Mouse (Mus musculus): ENCODE results near the gene Trmt44. TPM values are rescaled to one million over a fixed set of nuclear protein-coding genes. Genes with fewer than 3 reads are reported as not detected.

Gene Trmt44
- polyA plus RNA-seq, 1 experiment from 2014 or later = 7.8 TPM

GRCm38 (mm10) chr5:35583221-35583783 is 8.4 kb upstream of the Trmt44 start:
- ATAC-seq (ENCODE audit: low FRiP score) = peak; percentile 39; the same call in 1 of the 2 replicates
- H3K9me3 ChIP-seq (ENCODE audit: control insufficient read depth, low read length) = no peaks in the 10 kb centered on the region
- peak overlapping the region; percentile 40; the same call in 1 of the 2 replicates for H3K9ac ChIP-seq (ENCODE audit: low read depth, low read length)
- 6% methylated on average over 17 of the region's 17 CpGs for WGBS
- no peak for DNase-seq (ENCODE audit: low spot score)
- H3K4me1 ChIP-seq (replicated peaks; ENCODE audit: control insufficient read depth, insufficient read depth, low read length) = no peaks in the 10 kb centered on the region; the same call in 1 of the 2 replicates
- no peaks in the 10 kb centered on the region for H3K36me3 ChIP-seq (ENCODE audit: control insufficient read depth, insufficient read depth, low read length)
- no peak overlapping the region for H3K27ac ChIP-seq (ENCODE audit: low read depth, low read length)
- H3K4me2 ChIP-seq (replicated peaks; ENCODE audit: low read depth, low read length) = peak overlapping the region; percentile 40
- H3K4me3 ChIP-seq (ENCODE audit: low read depth, low read length) = peak overlapping the region; percentile 44
- no peaks in the 10 kb centered on the region for H3K27me3 ChIP-seq (ENCODE audit: control insufficient read depth, insufficient read depth, low read length)

- Histone ChIP-seq H3K4me2 (replicated peaks; ENCODE audit: low read depth, low read length) (peak within 1 kb of the TSS; percentile 40), H3K27ac (ENCODE audit: low read depth, low read length) (no peak within 1 kb of the TSS)
- 1% methylated on average over 35 of the region's 35 CpGs for WGBS
Measured at GRCm38 (mm10) chr5:35582445-35583220, 7.8 kb upstream of the Trmt44 start, which contains the start of gene Acox3. Gene Acox3 (plus strand): TSS chr5:35583040.

GRCm38 (mm10) chr5:35580156-35580922 is 5.5 kb upstream of the Trmt44 start:
- ATAC-seq (ENCODE audit: low FRiP score) = no peak
- H3K36me3 ChIP-seq (ENCODE audit: control insufficient read depth, insufficient read depth, low read length) = no peaks in the 10 kb centered on the region
- no peak overlapping the region for H3K9ac ChIP-seq (ENCODE audit: low read depth, low read length)
- H3K4me1 ChIP-seq (replicated peaks; ENCODE audit: control insufficient read depth, insufficient read depth, low read length) = no peaks in the 10 kb centered on the region; the same call in 1 of the 2 replicates
- no peak overlapping the region for H3K4me3 ChIP-seq (ENCODE audit: low read depth, low read length)
- H3K27me3 ChIP-seq (ENCODE audit: control insufficient read depth, insufficient read depth, low read length) = no peaks in the 10 kb centered on the region
- H3K9me3 ChIP-seq (ENCODE audit: control insufficient read depth, low read length) = no peaks in the 10 kb centered on the region
- H3K4me2 ChIP-seq (replicated peaks; ENCODE audit: low read depth, low read length) = no peak overlapping the region
- DNase-seq (ENCODE audit: low spot score) = no peak
- WGBS = 67% methylated on average over 3 of the region's 3 CpGs
- no peak overlapping the region for H3K27ac ChIP-seq (ENCODE audit: low read depth, low read length)

More at GRCm38 (mm10) chr5:35582445-35583220, 7.8 kb upstream of the Trmt44 start, which contains the start of gene Acox3:
- no peaks in the 10 kb centered on the region; the same call in 1 of the 2 replicates for H3K4me1 ChIP-seq (replicated peaks; ENCODE audit: control insufficient read depth, insufficient read depth, low read length)
- H3K27me3 ChIP-seq (ENCODE audit: control insufficient read depth, insufficient read depth, low read length) = no peaks in the 10 kb centered on the region
- no peaks in the 10 kb centered on the region for H3K9me3 ChIP-seq (ENCODE audit: control insufficient read depth, low read length)
- peak within 1 kb of the TSS; percentile 44 for H3K4me3 ChIP-seq (ENCODE audit: low read depth, low read length)
- peak within 1 kb of the TSS; percentile 40; the same call in 1 of the 2 replicates for H3K9ac ChIP-seq (ENCODE audit: low read depth, low read length)
- peak; percentile 97 for DNase-seq (ENCODE audit: low spot score)
- no peaks in the 10 kb centered on the region for H3K36me3 ChIP-seq (ENCODE audit: control insufficient read depth, insufficient read depth, low read length)
- peak; percentile 94 for ATAC-seq (ENCODE audit: low FRiP score)

GRCm38 (mm10) chr5:35579247-35579893 is 4.5 kb upstream of the Trmt44 start:
- Histone ChIP-seq H3K4me1 (replicated peaks; ENCODE audit: control insufficient read depth, insufficient read depth, low read length) (no peaks in the 10 kb centered on the region; the same call in 1 of the 2 replicates), H3K9ac (ENCODE audit: low read depth, low read length) (no peak overlapping the region), H3K4me2 (replicated peaks; ENCODE audit: low read depth, low read length) (no peak overlapping the region), H3K27ac (ENCODE audit: low read depth, low read length) (no peak overlapping the region), H3K9me3 (ENCODE audit: control insufficient read depth, low read length) (no peaks in the 10 kb centered on the region), H3K36me3 (ENCODE audit: control insufficient read depth, insufficient read depth, low read length) (no peaks in the 10 kb centered on the region), H3K27me3 (ENCODE audit: control insufficient read depth, insufficient read depth, low read length) (no peaks in the 10 kb centered on the region), H3K4me3 (ENCODE audit: low read depth, low read length) (no peak overlapping the region)
- ATAC-seq (ENCODE audit: low FRiP score) (no peak), DNase-seq (ENCODE audit: low spot score) (no peak)
- WGBS = 67% methylated on average over 5 of the region's 5 CpGs

- H3K9ac ChIP-seq (ENCODE audit: low read depth, low read length) = no peak overlapping the region
- ATAC-seq (ENCODE audit: low FRiP score) = no peak
- WGBS = 83% methylated on average over 2 of the region's 2 CpGs
Measured at GRCm38 (mm10) chr5:35578411-35578810, 3.5 kb upstream of the Trmt44 start.

GRCm38 (mm10) chr5:35576409-35577020 is 1.6 kb upstream of the Trmt44 start:
- H3K27me3 ChIP-seq (ENCODE audit: control insufficient read depth, insufficient read depth, low read length) = no peaks in the 10 kb centered on the region
- no peak overlapping the region for H3K4me3 ChIP-seq (ENCODE audit: low read depth, low read length)
- 91% methylated on average over 10 of the region's 10 CpGs for WGBS
- no peak for ATAC-seq (ENCODE audit: low FRiP score)
- H3K9me3 ChIP-seq (ENCODE audit: control insufficient read depth, low read length) = no peaks in the 10 kb centered on the region
- H3K36me3 ChIP-seq (ENCODE audit: control insufficient read depth, insufficient read depth, low read length) = no peaks in the 10 kb centered on the region
- no peak overlapping the region for H3K4me2 ChIP-seq (replicated peaks; ENCODE audit: low read depth, low read length)
- DNase-seq (ENCODE audit: low spot score) = no peak
- peaks cover 5% of the 10 kb centered on the region; the same call in 1 of the 2 replicates for H3K4me1 ChIP-seq (replicated peaks; ENCODE audit: control insufficient read depth, insufficient read depth, low read length)
- no peak overlapping the region for H3K9ac ChIP-seq (ENCODE audit: low read depth, low read length)
- H3K27ac ChIP-seq (ENCODE audit: low read depth, low read length) = no peak overlapping the region

More at GRCm38 (mm10) chr5:35578411-35578810, 3.5 kb upstream of the Trmt44 start:
- H3K4me3 ChIP-seq (ENCODE audit: low read depth, low read length) = no peak overlapping the region
- H3K4me2 ChIP-seq (replicated peaks; ENCODE audit: low read depth, low read length) = no peak overlapping the region
- H3K9me3 ChIP-seq (ENCODE audit: control insufficient read depth, low read length) = no peaks in the 10 kb centered on the region
- H3K36me3 ChIP-seq (ENCODE audit: control insufficient read depth, insufficient read depth, low read length) = no peaks in the 10 kb centered on the region
- no peak for DNase-seq (ENCODE audit: low spot score)
- H3K27ac ChIP-seq (ENCODE audit: low read depth, low read length) = no peak overlapping the region
- no peaks in the 10 kb centered on the region for H3K27me3 ChIP-seq (ENCODE audit: control insufficient read depth, insufficient read depth, low read length)
- H3K4me1 ChIP-seq (replicated peaks; ENCODE audit: control insufficient read depth, insufficient read depth, low read length) = peaks cover 5% of the 10 kb centered on the region; the same call in 1 of the 2 replicates

GRCm38 (mm10) chr5:35571546-35571945 is 3.3 kb downstream of the Trmt44 start:
- Histone ChIP-seq H3K9me3 (ENCODE audit: control insufficient read depth, low read length) (no peaks in the 10 kb centered on the region), H3K27me3 (ENCODE audit: control insufficient read depth, insufficient read depth, low read length) (no peaks in the 10 kb centered on the region), H3K27ac (ENCODE audit: low read depth, low read length) (no peak overlapping the region), H3K36me3 (ENCODE audit: control insufficient read depth, insufficient read depth, low read length) (no peaks in the 10 kb centered on the region), H3K4me2 (replicated peaks; ENCODE audit: low read depth, low read length) (no peak overlapping the region), H3K4me3 (ENCODE audit: low read depth, low read length) (no peak overlapping the region), H3K4me1 (replicated peaks; ENCODE audit: control insufficient read depth, insufficient read depth, low read length) (peaks cover 5% of the 10 kb centered on the region; the same call in 1 of the 2 replicates), H3K9ac (ENCODE audit: low read depth, low read length) (no peak overlapping the region)
- ATAC-seq (ENCODE audit: low FRiP score) (no peak), DNase-seq (ENCODE audit: low spot score) (no peak)
- 96% methylated on average over 6 of the region's 6 CpGs for WGBS

- no peaks in the 10 kb centered on the region; the same call in 1 of the 2 replicates for H3K36me3 ChIP-seq (ENCODE audit: control insufficient read depth, insufficient read depth, low read length)
- no peak overlapping the region for H3K4me3 ChIP-seq (ENCODE audit: low read depth, low read length)
- 87% methylated on average over 4 of the region's 4 CpGs for WGBS
- H3K4me2 ChIP-seq (replicated peaks; ENCODE audit: low read depth, low read length) = no peak overlapping the region
- H3K27ac ChIP-seq (ENCODE audit: low read depth, low read length) = no peak overlapping the region
- no peak for ATAC-seq (ENCODE audit: low FRiP score)
- H3K9ac ChIP-seq (ENCODE audit: low read depth, low read length) = no peak overlapping the region
- H3K4me1 ChIP-seq (replicated peaks; ENCODE audit: control insufficient read depth, insufficient read depth, low read length) = no peaks in the 10 kb centered on the region
- no peaks in the 10 kb centered on the region for H3K9me3 ChIP-seq (ENCODE audit: control insufficient read depth, low read length)
- no peaks in the 10 kb centered on the region for H3K27me3 ChIP-seq (ENCODE audit: control insufficient read depth, insufficient read depth, low read length)
- DNase-seq (ENCODE audit: low spot score) = no peak
Measured at GRCm38 (mm10) chr5:35566632-35567031, 8.2 kb downstream of the Trmt44 start.
